In genomic region chr9:41700683-41701082, GRCm38 (mm10) we compare ENCODE assay signal across 12 mouse cellular contexts.
DNase-seq lines count a peak whose midpoint lies in the region; ATAC-seq lines count a peak whose summit lies in the region.
"Had no signal": no experiment of that assay in that cellular context is flagged by ENCODE, and none has a peak within 500 bp of the region (broad histone marks: within the 10 kb centered on the region; RNA-seq: fewer than 3 reads in every experiment).

No protein-coding gene starts in this region.

- peak; percentile 13 for DNase-seq in lung, postnatal 10 days
- DNase-seq in lung, postnatal 25 days (ENCODE audit: low spot score): no peak
- DNase-seq in brain, embryonic 18.5 days (ENCODE audit: low read depth, low spot score): peak; percentile 60
- peak; percentile 21 to 23 for DNase-seq in layer of hippocampus, postnatal 36 days
- no peak for DNase-seq in liver, embryonic 11.5 days (ENCODE audit: low spot score)
- DNase-seq in gastrocnemius, postnatal 10 days: no peak
- DNase-seq in adrenal gland, postnatal 36 days: no peak
- DNase-seq: liver had no signal

- peak; percentile 71 for ATAC-seq in forebrain, embryonic 15.5 days (replicated peaks)
- no peak for ATAC-seq in liver, embryonic 11.5 days (replicated peaks; ENCODE audit: low FRiP score)
- ATAC-seq: activated CD4-positive, CD25-positive, alpha-beta regulatory T cell, adult 4 months; inflammation-experienced regulatory T-cells, adult 6 months had no signal

- 10% methylated on average over 6 of the region's 6 CpGs for WGBS in forebrain, embryonic 15.5 days
- 42% methylated on average over 6 of the region's 6 CpGs for WGBS in liver, embryonic 11.5 days

- H3K27ac ChIP-seq in forebrain, embryonic 15.5 days (replicated peaks): peak overlapping the region; percentile 93
- H3K27ac ChIP-seq in liver, embryonic 11.5 days (ENCODE audit: low read depth, low read length): no peak overlapping the region

- peaks cover 84% of the 10 kb centered on the region for H3K4me1 ChIP-seq in forebrain, embryonic 15.5 days
- no peaks in the 10 kb centered on the region for H3K4me1 ChIP-seq in liver, embryonic 11.5 days (replicated peaks; ENCODE audit: control insufficient read depth, insufficient read depth, low read length)
- H3K4me1 ChIP-seq: megakaryocyte, embryonic 14.5 days had no signal

- H3K9ac ChIP-seq in forebrain, embryonic 15.5 days (replicated peaks): no peak overlapping the region
- no peak overlapping the region for H3K9ac ChIP-seq in liver, embryonic 11.5 days (ENCODE audit: low read depth, low read length)

- no peaks in the 10 kb centered on the region for H3K9me3 ChIP-seq in forebrain, embryonic 15.5 days
- no peaks in the 10 kb centered on the region for H3K9me3 ChIP-seq in liver, embryonic 11.5 days (ENCODE audit: control insufficient read depth, low read length)
- H3K9me3 ChIP-seq: megakaryocyte, embryonic 14.5 days had no signal

- no peak overlapping the region for H3K4me3 ChIP-seq in forebrain, embryonic 15.5 days
- no peak overlapping the region for H3K4me3 ChIP-seq in liver, embryonic 11.5 days (ENCODE audit: low read depth, low read length)
- H3K4me3 ChIP-seq: megakaryocyte, embryonic 14.5 days had no signal

- H3K36me3 ChIP-seq in forebrain, embryonic 15.5 days: no peaks in the 10 kb centered on the region
- H3K36me3 ChIP-seq in liver, embryonic 11.5 days (ENCODE audit: control insufficient read depth, insufficient read depth, low read length): no peaks in the 10 kb centered on the region

- H3K27me3 ChIP-seq in forebrain, embryonic 15.5 days: no peaks in the 10 kb centered on the region
- H3K27me3 ChIP-seq in liver, embryonic 11.5 days (replicated peaks; ENCODE audit: control insufficient read depth, insufficient read depth, low read length): no peaks in the 10 kb centered on the region
- H3K27me3 ChIP-seq: megakaryocyte, embryonic 14.5 days had no signal

- H3K4me2 ChIP-seq in forebrain, embryonic 15.5 days (replicated peaks): no peak overlapping the region
- no peak overlapping the region for H3K4me2 ChIP-seq in liver, embryonic 11.5 days

Comparison
In these comparisons a context has a peak if more than half of its experiments do, and no peak if none do; other contexts are left out.
1. DNase-seq: peak in lung, postnatal 10 days (single experiment), brain, embryonic 18.5 days (single experiment) and layer of hippocampus, postnatal 36 days (2 of 2); none in lung, postnatal 25 days (single experiment), liver, embryonic 11.5 days (single experiment), gastrocnemius, postnatal 10 days (single experiment) and adrenal gland, postnatal 36 days (0 of 2).